Mouse (Mus musculus) hindbrain, embryonic 10.5 days (tissue): ENCODE results near the gene Trappc6b. TPM values are rescaled to one million over a fixed set of nuclear protein-coding genes. Genes with fewer than 3 reads are reported as not detected.

ENCODE experiments used
- polyA plus RNA-seq: library from polyadenylated mRNA; unstranded; fragments of >200 nt; fragmentation: Nextera tagmentation; extraction: Ambion mirVana; gene quantifications from 2 replicates; pipeline ENCODE4 v1.2.1, GENCODE M21; 2016

The Trappc6b gene
- polyA plus RNA-seq, 1 experiment from 2014 or later: 84.8 TPM

Other genes starting within 250 kb of the Trappc6b start
- gene Sec23a, start 49.5 kb downstream of the Trappc6b start, polyA plus RNA-seq: 58.5 and 67.8 TPM in 2 replicates
- gene Gemin2, start 48.1 kb downstream of the Trappc6b start, polyA plus RNA-seq: 28.7 and 38.0 TPM in 2 replicates
- gene Pnn, start 5.4 kb upstream of the Trappc6b start, polyA plus RNA-seq: 68.6 and 105 TPM in 2 replicates
- 34.8 and 43.4 TPM in 2 replicates for gene Mia2, start 34.3 kb upstream of the Trappc6b start, polyA plus RNA-seq
- 5.8 and 6.4 TPM in 2 replicates for gene Fbxo33, start 158.3 kb upstream of the Trappc6b start, polyA plus RNA-seq